Mouse (Mus musculus): ENCODE measurements around the gene Prelid3b. TPM values are rescaled to one million over a fixed set of nuclear protein-coding genes. Genes with fewer than 3 reads are reported as not detected.
A peak's percentile ranks its signal among the peaks of the same experiment; 100 is the strongest.

The Prelid3b gene
- polyA plus RNA-seq, 1 experiment from 2014 or later = 113 TPM

- Histone ChIP-seq H3K36me3 (replicated peaks) (no peaks in the 10 kb centered on the region), H3K9ac (no peak within 1 kb of the TSS), H3K4me3 (no peak within 1 kb of the TSS), H3K4me2 (no peak within 1 kb of the TSS), H3K9me3 (no peaks in the 10 kb centered on the region), H3K4me1 (no peaks in the 10 kb centered on the region), H3K27ac (no peak within 1 kb of the TSS), H3K27me3 (replicated peaks) (no peaks in the 10 kb centered on the region)
- 80% methylated on average over 4 of the region's 4 CpGs for WGBS
- no peak for ATAC-seq (replicated peaks)
Observed at GRCm38 (mm10) chr2:174450353-174450752, 22.5 kb downstream of the Prelid3b start, which contains the start of gene Tubb1. TSS of gene Tubb1 (plus strand) at chr2:174450695.

DNA sequence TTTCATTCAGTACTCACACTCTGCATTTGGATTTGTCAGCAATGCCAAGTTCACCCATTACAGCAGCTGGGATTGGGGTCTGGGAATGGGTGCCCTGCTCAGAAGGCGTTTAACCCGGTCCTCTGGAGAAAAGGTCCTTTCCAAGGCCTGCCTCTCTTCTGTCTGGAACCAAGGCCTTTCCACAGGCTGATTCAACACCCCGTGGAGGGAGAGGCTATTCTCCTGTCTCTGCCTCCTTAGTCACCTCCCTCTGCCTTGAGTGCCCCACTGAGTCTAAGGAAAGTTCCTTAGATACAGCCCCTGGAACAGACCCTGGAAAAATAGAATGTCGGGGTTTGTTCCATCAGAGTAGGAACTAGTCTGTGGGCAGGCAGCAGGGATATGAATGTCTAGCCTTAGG, 24.5 kb downstream of the Prelid3b start:
- 83% methylated on average over 4 of the region's 4 CpGs for WGBS

GRCm38 (mm10) chr2:174446905-174447304, 26.0 kb downstream of the Prelid3b start:
- 48% methylated on average over 8 of the region's 8 CpGs for WGBS
- no peaks in the 10 kb centered on the region for H3K36me3 ChIP-seq (replicated peaks)
- no peaks in the 10 kb centered on the region for H3K9me3 ChIP-seq
- no peak for ATAC-seq (replicated peaks)
- H3K9ac ChIP-seq = no peak overlapping the region
- no peaks in the 10 kb centered on the region for H3K4me1 ChIP-seq
- H3K4me3 ChIP-seq = no peak overlapping the region
- no peak overlapping the region for H3K27ac ChIP-seq
- no peak overlapping the region for H3K4me2 ChIP-seq
- H3K27me3 ChIP-seq (replicated peaks) = no peaks in the 10 kb centered on the region

More for the DNA sequence above, 24.5 kb downstream of the Prelid3b start:
- Histone ChIP-seq H3K27me3 (replicated peaks) (no peaks in the 10 kb centered on the region), H3K27ac (no peak overlapping the region), H3K4me1 (no peaks in the 10 kb centered on the region), H3K9me3 (no peaks in the 10 kb centered on the region), H3K9ac (no peak overlapping the region), H3K4me2 (no peak overlapping the region), H3K4me3 (no peak overlapping the region), H3K36me3 (replicated peaks) (no peaks in the 10 kb centered on the region)
- ATAC-seq (replicated peaks) = no peak

DNA sequence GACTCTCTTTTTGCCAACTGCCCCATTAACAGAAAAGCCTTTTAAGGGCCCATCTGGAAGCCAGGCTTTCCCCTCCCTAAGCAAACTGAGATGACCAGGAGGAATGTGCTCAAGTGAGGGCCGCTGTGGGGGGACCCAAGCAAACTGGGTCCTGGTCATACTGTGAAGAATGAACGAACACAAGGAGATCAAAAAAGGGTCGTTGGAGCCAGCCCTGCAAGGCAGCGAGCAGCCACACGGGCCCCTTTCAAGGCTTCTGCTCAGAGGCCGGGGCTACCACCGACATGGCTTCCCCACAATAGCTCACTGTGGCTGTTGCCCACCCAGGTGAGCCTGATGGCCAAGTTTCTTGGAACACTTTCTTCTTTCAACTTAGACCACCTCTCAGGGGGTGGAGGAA, 26.4 kb downstream of the Prelid3b start:
- no peaks in the 10 kb centered on the region for H3K9me3 ChIP-seq
- no peak for ATAC-seq (replicated peaks)
- no peaks in the 10 kb centered on the region for H3K36me3 ChIP-seq (replicated peaks)
- no peaks in the 10 kb centered on the region for H3K27me3 ChIP-seq (replicated peaks)
- H3K4me3 ChIP-seq = no peak overlapping the region
- no peak overlapping the region for H3K9ac ChIP-seq
- H3K27ac ChIP-seq = no peak overlapping the region
- H3K4me1 ChIP-seq = no peaks in the 10 kb centered on the region
- whole genome bisulfite sequencing = 55% methylated on average over 7 of the region's 7 CpGs
- H3K4me2 ChIP-seq = no peak overlapping the region

DNA sequence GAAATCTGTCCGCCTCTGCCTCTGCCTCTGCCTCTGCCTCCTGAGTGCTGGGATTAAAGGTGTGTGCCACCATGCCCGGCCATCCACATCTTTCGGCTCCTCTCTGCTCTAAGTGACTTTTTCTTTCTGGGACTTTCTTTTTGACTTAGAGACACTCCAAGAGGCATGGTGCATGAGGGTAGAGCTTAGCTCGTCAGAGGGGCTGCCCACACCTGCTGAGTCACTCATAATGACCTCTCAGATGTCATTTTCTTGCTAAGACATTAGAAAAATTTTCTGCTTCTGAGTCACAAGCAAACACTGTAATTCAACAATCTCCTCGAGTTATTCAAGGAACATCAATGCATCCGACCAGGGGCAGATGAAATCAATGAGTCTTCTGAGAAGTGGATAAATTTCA, 27.9 kb downstream of the Prelid3b start:
- Histone ChIP-seq H3K9me3 (no peaks in the 10 kb centered on the region), H3K4me2 (no peak overlapping the region), H3K4me1 (no peaks in the 10 kb centered on the region), H3K27ac (no peak overlapping the region), H3K4me3 (no peak overlapping the region), H3K9ac (no peak overlapping the region), H3K27me3 (replicated peaks) (no peaks in the 10 kb centered on the region), H3K36me3 (replicated peaks) (no peaks in the 10 kb centered on the region)
- WGBS = 81% methylated on average over 6 of the region's 6 CpGs
- no peak for ATAC-seq (replicated peaks)

DNA sequence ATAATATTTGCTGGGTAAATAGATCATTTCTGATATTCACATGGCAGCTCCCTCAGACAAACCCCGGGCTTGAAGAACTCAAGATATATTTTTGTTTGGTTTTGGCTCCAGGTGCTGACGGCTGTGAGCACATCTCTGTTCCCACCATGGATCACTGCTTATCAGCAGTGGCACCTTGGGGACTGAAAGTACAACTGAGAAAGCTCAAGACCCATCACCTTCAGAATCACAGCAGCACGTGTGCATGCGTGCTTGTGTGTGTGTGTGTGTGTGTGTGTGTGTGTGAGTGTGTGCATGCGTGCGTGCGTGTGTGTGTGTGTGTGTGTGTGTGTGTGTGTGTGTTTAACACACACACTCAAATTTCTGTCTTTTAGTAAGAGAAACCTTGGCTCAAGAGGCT, 28.5 kb downstream of the Prelid3b start:
- Histone ChIP-seq H3K4me2 (no peak overlapping the region), H3K9me3 (no peaks in the 10 kb centered on the region)
- ATAC-seq (replicated peaks) = no peak

GRCm38 (mm10) chr2:174443046-174443445, 29.8 kb downstream of the Prelid3b start:
- H3K4me1 ChIP-seq = peaks cover 14% of the 10 kb centered on the region
- no peaks in the 10 kb centered on the region for H3K9me3 ChIP-seq
- ATAC-seq (replicated peaks) = no peak
- 52% methylated on average over 2 of the region's 2 CpGs for WGBS
- H3K36me3 ChIP-seq (replicated peaks) = no peaks in the 10 kb centered on the region
- no peak overlapping the region for H3K9ac ChIP-seq
- no peaks in the 10 kb centered on the region for H3K27me3 ChIP-seq (replicated peaks)
- no peak overlapping the region for H3K4me3 ChIP-seq
- H3K4me2 ChIP-seq = no peak overlapping the region
- H3K27ac ChIP-seq = no peak overlapping the region

More for the DNA sequence above, 28.5 kb downstream of the Prelid3b start:
- Histone ChIP-seq H3K9ac (no peak overlapping the region), H3K36me3 (replicated peaks) (no peaks in the 10 kb centered on the region), H3K4me3 (no peak overlapping the region), H3K27me3 (replicated peaks) (no peaks in the 10 kb centered on the region), H3K4me1 (peaks cover under 1% of the 10 kb centered on the region; the same call in 1 of the 2 replicates), H3K27ac (no peak overlapping the region)
- WGBS = 78% methylated on average over 7 of the region's 7 CpGs

- Histone ChIP-seq H3K27me3 (replicated peaks) (no peaks in the 10 kb centered on the region), H3K9me3 (no peaks in the 10 kb centered on the region), H3K27ac (no peak overlapping the region), H3K4me3 (no peak overlapping the region), H3K4me2 (no peak overlapping the region), H3K4me1 (peaks cover 19% of the 10 kb centered on the region), H3K9ac (no peak overlapping the region), H3K36me3 (replicated peaks) (no peaks in the 10 kb centered on the region)
- ATAC-seq (replicated peaks) = no peak
- WGBS = 95% methylated on average over 9 of the region's 9 CpGs
Observed at GRCm38 (mm10) chr2:174442460-174442859, 30.4 kb downstream of the Prelid3b start.

- Histone ChIP-seq H3K9ac (no peak overlapping the region), H3K4me3 (no peak overlapping the region), H3K9me3 (no peaks in the 10 kb centered on the region), H3K36me3 (replicated peaks) (no peaks in the 10 kb centered on the region), H3K27me3 (replicated peaks) (no peaks in the 10 kb centered on the region), H3K4me2 (no peak overlapping the region), H3K4me1 (peaks cover 21% of the 10 kb centered on the region), H3K27ac (no peak overlapping the region)
- no peak for ATAC-seq (replicated peaks)
- WGBS = 93% methylated on average over 4 of the region's 4 CpGs
Observed at GRCm38 (mm10) chr2:174441898-174442297, 31.0 kb downstream of the Prelid3b start.

DNA sequence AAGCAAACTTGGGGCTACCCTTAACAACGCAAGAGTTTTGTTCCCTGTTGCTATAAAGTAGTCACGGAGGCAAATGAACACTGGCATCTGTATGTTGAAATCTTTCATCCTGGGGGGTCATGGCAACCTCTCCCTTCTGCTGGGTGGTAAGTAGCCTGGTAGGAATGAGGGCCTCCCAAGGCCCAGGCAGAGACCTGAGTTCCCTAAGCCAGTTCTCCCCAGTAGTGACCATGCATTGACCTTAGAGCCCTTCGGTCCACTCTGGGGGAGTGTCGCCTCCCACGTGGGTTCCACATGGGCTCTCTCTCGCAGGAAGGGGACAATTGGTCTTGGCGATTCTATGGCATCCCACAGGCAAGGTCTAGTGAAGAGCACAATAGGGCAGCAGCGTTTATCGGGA, 32.9 kb downstream of the Prelid3b start:
- Histone ChIP-seq H3K9me3 (no peaks in the 10 kb centered on the region), H3K4me1 (peaks cover 21% of the 10 kb centered on the region), H3K4me3 (no peak overlapping the region), H3K4me2 (no peak overlapping the region), H3K9ac (no peak overlapping the region), H3K27me3 (replicated peaks) (no peaks in the 10 kb centered on the region), H3K36me3 (replicated peaks) (no peaks in the 10 kb centered on the region), H3K27ac (no peak overlapping the region)
- ATAC-seq (replicated peaks) = no peak
- WGBS = 84% methylated on average over 9 of the region's 9 CpGs

DNA sequence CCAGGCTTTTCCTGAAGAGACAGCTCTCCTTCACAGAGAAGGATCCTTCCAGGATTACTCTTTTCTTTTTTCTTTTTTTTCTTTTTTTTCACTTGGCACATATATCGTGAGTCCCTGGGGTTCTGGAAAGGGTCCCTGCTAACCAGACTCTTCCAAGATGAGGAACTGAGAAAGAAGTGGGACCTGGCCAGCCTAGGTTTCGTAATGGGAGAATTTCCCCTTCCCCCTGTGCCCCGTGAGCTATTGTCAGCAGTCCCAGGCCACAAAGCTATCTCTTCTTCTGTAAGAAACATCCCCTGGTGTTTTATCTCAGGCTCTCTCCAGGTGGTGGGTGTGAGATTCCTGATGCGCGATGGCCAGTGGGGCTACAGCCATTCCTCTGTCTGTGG, 33.4 kb downstream of the Prelid3b start:
- H3K4me3 ChIP-seq = no peak overlapping the region
- H3K36me3 ChIP-seq (replicated peaks) = no peaks in the 10 kb centered on the region
- 0 out of 2 replicates have a peak overlapping the region, but pooled peaks have one; percentile 47 for H3K9ac ChIP-seq
- H3K27me3 ChIP-seq (replicated peaks) = no peaks in the 10 kb centered on the region
- H3K4me2 ChIP-seq = peak overlapping the region; percentile 83; the same call in 1 of the 2 replicates
- WGBS = 39% methylated on average over 5 of the region's 5 CpGs
- H3K9me3 ChIP-seq = no peaks in the 10 kb centered on the region
- no peak for ATAC-seq (replicated peaks)
- peaks cover 21% of the 10 kb centered on the region for H3K4me1 ChIP-seq
- H3K27ac ChIP-seq = no peak overlapping the region

DNA sequence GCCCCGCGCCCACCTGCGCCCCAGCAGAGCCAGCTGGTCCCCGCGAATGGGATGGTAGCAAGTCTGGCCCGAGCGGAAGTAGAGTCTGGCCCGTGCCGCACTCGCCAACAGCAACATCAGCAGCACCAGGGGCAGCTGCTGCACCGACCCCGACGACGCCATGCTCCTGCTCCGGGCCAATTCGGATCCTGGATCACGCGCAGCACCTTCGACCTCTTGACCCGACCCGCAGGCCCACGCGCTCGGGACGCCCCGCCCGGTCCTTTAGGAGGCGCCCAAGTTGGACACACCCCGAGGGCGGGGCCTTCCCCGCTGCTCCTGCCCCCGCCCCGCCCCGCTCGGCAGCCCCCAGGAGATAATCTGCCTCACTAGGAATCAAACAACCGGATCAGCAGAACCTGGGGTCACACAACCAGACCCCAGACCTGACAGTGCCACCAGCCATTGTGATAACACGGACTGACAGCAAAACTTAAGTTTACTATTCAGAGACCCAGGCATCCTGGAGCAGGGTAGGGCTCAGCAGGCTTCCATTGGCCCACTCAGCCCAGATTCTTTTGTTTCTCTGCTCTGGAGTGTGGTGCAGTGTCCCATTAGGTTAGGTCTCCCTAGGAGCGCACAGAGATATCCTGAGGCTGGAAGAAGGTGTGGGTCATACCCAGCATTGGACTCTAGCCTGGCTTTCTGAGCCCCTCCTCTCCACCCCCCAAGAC, 34.0 kb downstream of the Prelid3b start, which contains the start of gene Ctsz:
TSS of gene Ctsz (minus strand) at position 303 of the 713 bp plus-strand sequence.
- H3K36me3 ChIP-seq (replicated peaks) = no peaks in the 10 kb centered on the region
- H3K9ac ChIP-seq = peak within 1 kb of the TSS; percentile 47
- H3K9me3 ChIP-seq = no peaks in the 10 kb centered on the region
- ATAC-seq (replicated peaks) = peak; percentile 73
- H3K27me3 ChIP-seq (replicated peaks) = no peaks in the 10 kb centered on the region
- H3K27ac ChIP-seq = no peak within 1 kb of the TSS
- H3K4me1 ChIP-seq = peaks cover 21% of the 10 kb centered on the region
- H3K4me2 ChIP-seq = peak within 1 kb of the TSS; percentile 83
- under 1% methylated on average over 38 of the region's 38 CpGs for WGBS
- peak within 1 kb of the TSS; percentile 48 for H3K4me3 ChIP-seq

- ATAC-seq (replicated peaks) = no peak; the same call in 1 of the 2 replicates
- Histone ChIP-seq H3K4me2 (peak overlapping the region; percentile 83), H3K27ac (no peak overlapping the region), H3K36me3 (replicated peaks) (no peaks in the 10 kb centered on the region), H3K27me3 (replicated peaks) (no peaks in the 10 kb centered on the region), H3K4me3 (peak overlapping the region; percentile 48), H3K4me1 (peaks cover 21% of the 10 kb centered on the region), H3K9ac (peak overlapping the region; percentile 47), H3K9me3 (no peaks in the 10 kb centered on the region)
- 62% methylated on average over 11 of the region's 11 CpGs for WGBS
Observed at GRCm38 (mm10) chr2:174438181-174438580, 34.7 kb downstream of the Prelid3b start.
